Mouse (Mus musculus) frontal cortex, postnatal 36 days (tissue): ENCODE measurements at regions not wholly inside any gene's neighbourhood (a gene's known extent, or its start where the extent isn't known, plus 50 kb on each side); places are given as distances from the start of the nearest gene placed in this dataset.

ENCODE experiments used
- DNase-seq, 2 experiments: peaks; one replicate each; pipeline ENCODE4 v3.0.0; 2022; ENCODE audit warnings: low spot score in 2 of 2

DNA sequence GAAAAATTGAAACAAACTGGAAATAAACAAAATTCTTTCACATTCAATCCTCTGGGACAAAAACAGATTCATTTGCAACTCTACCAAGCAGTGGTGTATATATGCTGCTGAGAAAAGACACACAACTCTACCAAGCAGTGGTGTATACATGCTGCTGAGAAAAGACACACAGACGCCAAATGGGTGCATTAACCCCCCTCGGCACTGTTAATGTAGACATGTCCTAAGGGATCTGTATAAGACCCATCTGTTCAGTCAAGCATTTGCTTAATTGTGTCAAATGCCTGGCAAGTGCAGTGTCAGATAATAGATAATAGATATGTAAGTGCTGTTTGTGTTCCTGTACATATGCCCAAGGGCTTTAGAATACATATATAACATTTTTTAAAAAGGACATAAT is 1035.2 kb upstream of the B3galt2 start:
- no peak for DNase-seq

DNA sequence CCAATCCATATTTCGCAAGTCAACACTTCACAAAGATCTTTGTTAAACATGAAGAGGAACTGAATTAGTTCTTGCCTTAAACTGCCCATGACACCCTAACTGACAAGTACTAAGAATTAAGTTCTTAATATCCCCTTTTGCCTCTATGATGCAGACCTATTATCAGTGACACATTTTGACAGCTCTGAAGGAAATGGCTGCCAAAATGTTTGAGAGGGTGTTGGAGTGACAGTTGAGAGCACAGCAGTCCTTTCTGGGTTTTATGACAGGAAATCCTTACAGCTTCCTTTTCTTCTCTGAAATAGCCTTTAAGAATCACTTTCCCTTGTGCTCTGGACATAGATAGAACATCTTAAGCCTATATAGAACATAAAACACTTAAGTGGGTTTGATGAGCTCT is 1034.4 kb upstream of the B3galt2 start:
- DNase-seq = no peak

DNA sequence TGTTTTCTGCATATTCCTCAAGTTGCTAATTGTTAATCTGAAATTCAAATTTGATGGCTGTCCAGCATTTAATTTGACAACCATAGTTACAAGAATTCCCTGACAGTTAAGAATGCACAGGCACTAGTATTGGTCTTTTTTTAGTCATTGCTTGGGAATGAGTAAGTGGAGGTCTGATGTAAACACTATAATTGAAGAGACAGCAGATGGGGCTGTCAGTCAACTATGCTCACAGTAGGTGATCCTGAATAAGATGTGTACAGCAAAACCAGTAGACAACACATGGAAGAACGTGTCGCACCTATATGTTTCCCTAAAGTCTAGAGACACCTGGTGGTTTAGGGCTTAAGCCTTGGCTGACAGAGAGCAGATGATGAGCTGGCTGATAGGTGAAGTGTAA is 1019.0 kb upstream of the B3galt2 start:
- DNase-seq = no peak

DNA sequence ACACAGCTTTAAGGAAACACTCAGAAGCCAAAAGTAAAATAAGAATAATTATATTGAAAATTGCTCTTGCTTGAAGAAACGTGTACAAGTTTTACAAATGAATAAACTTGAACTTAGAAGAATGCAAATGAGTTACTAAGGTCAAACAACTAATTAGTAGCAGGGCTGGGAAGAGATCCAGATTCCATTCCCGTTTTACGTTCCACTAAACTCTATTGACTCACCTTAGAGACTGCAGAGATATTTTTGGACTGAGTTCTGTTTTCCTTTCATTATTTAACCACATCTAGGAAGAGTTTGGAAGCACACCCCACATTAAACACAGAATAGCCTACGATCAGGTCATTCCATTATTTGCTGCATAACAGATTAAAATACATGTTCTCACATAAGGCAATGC is 1016.2 kb upstream of the B3galt2 start:
- no peak for DNase-seq

DNA sequence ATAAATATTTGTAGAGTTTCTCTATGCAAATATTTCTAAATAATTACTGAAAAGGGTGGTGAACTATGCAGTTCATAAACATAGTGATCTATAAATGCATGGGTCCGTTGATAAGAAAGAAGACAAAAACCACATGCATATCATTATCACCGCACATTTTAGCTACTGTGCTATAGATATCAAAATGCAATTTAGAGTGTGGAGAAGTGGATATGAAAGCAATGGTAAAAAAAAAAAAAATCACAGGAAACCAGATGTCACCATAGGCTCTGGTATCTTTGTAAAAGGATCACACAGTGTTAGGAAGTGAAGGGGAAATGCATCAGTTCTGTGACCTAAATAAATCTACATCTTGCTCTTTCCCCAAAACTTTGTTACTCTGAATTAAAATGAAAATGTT is 985.2 kb upstream of the B3galt2 start:
- no peak for DNase-seq

DNA sequence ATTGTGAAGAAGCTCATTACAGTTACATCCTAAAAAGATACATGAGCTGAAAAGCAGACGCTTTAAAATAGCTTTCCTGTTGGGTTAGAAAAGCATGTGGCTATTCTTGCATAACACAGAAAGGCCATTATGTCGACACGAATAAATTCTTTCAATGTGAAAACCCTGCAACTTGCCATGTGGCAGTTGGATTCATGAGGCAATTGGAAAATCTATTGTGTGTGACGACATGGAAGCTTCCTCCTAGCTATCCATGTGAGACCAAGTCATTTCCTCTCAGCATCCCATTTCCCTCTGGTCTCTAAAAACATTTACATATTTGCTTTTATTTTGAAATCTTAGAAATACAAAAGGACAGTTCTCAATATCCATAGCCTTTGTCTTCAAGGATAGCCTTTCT is 975.2 kb upstream of the B3galt2 start:
- no peak for DNase-seq

DNA sequence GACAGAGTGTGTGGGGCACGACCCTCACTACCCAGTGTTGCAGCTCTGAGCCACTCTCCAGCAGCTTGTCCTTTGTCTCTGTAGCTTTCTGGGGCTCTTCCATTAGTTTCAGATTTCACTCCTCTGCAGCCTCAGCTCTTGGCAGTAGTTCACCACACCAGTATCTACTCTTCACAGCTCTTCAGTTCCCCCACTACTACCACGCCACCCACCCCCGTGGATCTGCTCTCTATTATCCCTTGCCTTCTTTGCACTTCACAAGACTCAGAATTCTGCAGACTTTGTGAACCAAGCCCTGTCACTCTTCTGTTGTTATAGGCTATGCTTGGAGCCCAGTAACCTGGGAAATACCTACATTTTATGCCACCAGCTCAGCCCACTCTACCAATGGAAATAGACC is 960.5 kb upstream of the B3galt2 start:
- DNase-seq = peak; percentile 28 to 31

DNA sequence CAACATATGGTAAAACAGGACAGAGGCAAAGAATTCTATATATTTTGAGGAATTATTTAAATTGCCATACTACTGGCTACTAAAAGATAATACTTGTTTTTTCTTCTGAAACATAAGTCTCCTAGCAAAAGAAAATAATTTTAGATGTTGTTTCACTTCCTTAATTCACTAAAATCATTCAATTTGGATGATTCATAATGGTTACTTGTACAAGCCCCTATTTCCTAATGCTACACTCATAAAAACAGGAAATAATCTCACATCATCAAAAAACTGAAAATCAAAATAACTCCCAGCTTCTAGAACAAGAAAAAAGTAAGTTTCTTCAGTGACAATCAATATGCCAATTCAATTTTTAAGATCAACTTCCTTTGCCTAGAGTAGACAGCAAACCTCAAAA is 951.6 kb upstream of the B3galt2 start:
- DNase-seq = no peak

DNA sequence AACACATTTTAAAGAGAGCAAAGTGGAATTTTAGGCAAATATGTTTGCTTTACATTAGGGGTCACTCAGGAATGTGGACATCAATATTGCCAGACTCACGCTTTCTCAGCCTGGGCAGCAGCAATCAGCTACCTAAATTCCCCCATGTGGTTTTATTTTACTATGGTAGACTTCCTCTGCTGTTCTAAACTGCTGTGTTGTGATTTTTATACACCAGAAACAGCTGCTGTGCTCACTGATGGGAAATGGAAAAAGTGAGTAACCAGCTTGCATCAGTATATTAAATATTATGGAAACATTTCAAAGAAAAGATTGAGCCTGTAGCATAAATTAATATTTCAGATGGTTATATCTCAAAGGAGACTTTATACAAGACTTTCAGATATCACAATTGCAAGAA is 945.3 kb upstream of the B3galt2 start:
- no peak for DNase-seq

DNA sequence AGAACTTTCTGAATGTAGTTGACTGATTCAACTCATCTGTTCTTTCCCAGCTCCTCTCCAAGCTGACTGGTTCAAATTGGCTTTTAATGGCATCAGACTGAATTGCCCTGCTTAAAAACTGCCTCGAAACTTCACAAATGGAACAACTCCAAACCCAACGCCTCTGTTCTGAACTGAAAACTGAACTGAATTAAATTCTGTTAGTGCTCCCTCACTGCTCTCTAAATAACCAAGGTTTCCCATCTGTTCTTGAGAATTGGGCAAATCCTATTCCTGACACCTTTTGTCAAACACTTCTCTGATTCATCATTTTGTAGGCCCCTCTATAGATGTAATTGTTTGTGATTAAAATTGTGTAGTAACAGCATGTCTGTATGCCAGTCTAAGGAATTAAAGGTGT is 932.2 kb upstream of the B3galt2 start:
- peak in 1 of 2 experiments; percentile 3 for DNase-seq

DNA sequence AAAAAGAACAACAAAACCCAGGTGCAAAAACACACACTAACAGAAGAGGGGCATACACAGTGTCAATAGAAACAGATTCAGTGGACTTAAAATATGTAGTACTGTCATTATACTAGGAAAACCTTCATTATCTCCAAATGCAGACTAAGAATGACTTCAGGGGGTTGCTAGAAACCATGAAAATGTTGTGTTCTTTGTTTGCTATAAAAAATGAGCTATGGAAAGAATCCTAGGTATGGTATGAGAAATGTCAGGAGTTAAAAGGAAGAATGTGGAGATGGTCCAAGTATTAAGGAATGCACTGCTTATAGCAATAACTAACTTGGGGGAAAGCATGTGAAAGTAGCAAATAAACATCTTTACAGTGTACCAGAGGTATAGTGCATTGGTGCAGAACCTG is 910.2 kb upstream of the B3galt2 start:
- DNase-seq = no peak

DNA sequence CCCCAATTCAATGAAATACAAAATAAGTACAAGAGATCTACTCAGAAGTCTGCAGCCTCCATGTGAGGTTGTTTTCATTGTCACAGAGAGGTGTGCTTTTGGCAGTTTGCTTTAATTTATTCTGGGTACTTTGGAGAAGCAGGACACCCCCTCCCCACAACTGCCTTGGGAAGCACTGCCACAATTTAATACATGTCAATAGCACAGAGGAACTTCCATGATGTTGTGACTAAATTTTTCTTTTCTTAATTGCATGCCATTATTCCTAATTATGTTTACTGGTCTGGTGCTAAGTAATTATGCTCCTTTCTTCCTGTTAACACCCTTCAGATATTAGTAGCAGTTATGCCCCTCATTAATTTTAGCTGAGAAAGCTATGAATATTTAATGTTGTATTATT is 906.4 kb upstream of the B3galt2 start:
- no peak for DNase-seq

DNA sequence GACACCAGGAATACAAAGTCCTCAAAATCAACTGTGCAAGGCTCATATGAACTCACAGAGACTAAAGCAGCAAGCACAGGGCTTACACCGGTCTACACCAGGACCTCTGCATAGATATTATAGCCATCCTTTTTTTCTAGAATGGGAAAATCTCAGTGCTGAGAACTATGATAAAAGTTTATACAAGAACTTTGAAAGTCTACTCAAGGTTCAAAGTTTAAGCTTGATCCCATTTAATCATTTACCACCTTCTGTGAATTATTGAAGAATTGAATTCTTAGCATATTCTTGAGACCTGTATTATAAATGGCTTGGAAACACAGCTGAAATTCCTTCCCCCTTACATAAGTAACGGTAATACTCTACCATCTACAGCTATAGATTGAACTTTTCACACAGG is 902.1 kb upstream of the B3galt2 start:
- no peak for DNase-seq

DNA sequence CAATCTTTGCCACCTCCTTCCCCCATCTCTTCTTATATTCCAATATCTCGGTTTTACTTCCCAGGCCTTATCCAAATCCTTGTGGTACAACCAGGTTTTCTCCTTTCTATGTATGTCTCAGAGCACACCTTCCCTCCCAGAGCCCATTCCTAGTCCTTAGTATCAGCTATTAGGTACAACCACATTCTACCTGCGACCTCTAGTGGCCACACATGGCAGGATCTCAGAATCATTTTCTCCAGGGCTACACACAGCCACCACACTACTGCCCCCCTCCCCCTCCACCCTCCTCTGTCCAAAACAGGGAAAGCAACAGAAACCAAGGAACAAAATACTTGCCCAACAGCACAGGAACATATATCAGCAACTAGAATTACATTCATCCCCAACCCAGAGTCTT is 898.2 kb upstream of the B3galt2 start:
- peak; percentile 2 to 4 for DNase-seq

DNA sequence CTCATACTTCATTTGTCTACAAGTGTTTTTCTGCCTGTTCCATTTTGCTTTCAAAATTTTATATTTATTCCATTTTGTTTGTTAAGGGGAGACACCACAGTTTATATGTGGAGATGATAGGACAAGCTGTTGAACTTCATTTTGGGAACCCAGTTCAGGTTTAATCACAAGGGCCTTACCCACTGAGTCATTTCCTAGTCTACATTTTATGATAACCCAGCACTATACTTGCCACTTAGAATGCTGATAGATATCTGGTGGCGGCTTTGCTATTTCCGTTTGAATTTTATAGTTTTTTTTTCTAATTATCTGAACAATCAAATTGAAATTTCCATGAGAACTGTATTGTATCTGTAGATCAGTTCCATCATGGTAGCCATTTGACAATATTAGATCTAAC is 869.5 kb upstream of the B3galt2 start:
- no peak for DNase-seq
